Mouse (Mus musculus) embryonic facial prominence, embryonic 10.5 days (tissue): ENCODE results near the gene Nudt4. TPM values are rescaled to one million over a fixed set of nuclear protein-coding genes. Genes with fewer than 3 reads are reported as not detected.

Source experiments
- DNase-seq: peaks from one replicate; pipeline ENCODE4 v3.0.0-alpha.2; 2017; ENCODE audit warnings: low spot score
- H3K27ac ChIP-seq: fragments of 300-500 bp; sonication (generic); replicated peaks from 2 replicates; pipeline ENCODE4 v1.5.1; 2016; ENCODE audit warnings: mild to moderate bottlenecking
- H3K27me3 ChIP-seq: fragments of 300-500 bp; sonication (generic); replicated peaks from 2 replicates; pipeline ENCODE4 v1.6.1; 2016; ENCODE audit warnings: low read depth, mild to moderate bottlenecking; ENCODE audit not compliant: poor library complexity, severe bottlenecking
- H3K36me3 ChIP-seq: fragments of 300-500 bp; sonication (generic); replicated peaks from 2 replicates; pipeline ENCODE4 v1.6.1; 2016; ENCODE audit warnings: mild to moderate bottlenecking, moderate library complexity
- H3K4me1 ChIP-seq: fragments of 300-500 bp; sonication (generic); 2 replicates; pipeline ENCODE4 v1.6.1; 2016
- H3K4me3 ChIP-seq: fragments of 300-500 bp; sonication (generic); 2 replicates; pipeline ENCODE4 v1.5.1; 2016; ENCODE audit warnings: mild to moderate bottlenecking, moderate library complexity
- H3K9me3 ChIP-seq: fragments of 300-500 bp; sonication (generic); 2 replicates; pipeline ENCODE4 v1.6.1; 2016; ENCODE audit warnings: mild to moderate bottlenecking
- WGBS: fragments of 180-500 bp; shearing (Covaris S2); methylation state at CpG from one replicate; pipeline ENCODE4 v1.1.7; 2016; 5-methylcytosine and 5-hydroxymethylcytosine counted together
- microRNA-seq: library from miRNA; unstranded; fragments of <30 nt; microRNA quantifications from one replicate; pipeline ENCODE4, GENCODE M21; 2017
- polyA plus RNA-seq: library from polyadenylated mRNA; unstranded; fragments of >200 nt; fragmentation: Nextera tagmentation; extraction: Ambion mirVana; gene quantifications from 2 replicates; pipeline ENCODE4 v1.2.1, GENCODE M21; 2016

Gene Nudt4
- polyA plus RNA-seq, 1 experiment from 2014 or later = 82.9 TPM

DNA sequence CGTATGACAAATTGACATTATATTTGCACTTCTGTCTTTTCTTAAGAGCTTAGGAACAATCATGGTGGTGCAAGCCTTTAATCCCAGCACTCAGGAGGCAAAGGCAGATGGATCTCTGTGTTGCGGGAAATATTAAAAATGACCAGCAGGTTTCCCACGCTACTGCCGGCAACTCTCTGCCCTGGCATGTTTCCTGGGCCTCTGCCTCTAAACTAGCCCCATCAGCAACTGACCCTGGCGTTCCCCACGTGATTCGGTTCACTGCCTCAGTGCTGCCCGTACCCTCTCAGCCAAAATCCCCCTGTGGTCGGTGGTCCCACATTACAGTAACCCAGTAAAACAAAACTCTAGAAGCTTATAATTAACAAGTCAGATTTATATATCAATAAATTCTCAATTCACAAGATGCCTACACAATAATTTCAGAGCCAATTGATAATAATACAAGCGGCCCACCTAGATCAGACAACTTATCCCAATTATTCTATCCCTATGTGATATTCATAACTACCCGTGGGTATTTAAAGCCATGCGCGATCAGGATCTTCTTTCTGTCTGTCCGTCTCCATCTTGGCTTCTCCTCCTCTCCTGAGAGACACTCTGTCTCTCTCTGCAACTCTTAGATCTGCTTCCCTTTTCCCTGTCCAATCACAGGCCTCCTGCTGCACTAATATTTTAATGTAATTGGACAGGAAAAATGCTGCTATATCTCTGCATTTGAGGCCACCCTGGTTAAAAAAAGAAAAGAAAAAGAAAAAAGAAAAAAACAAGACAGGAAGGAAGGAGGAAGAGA is 60.3 kb downstream of the Nudt4 start:
- Histone ChIP-seq H3K27ac (no peak overlapping the region), H3K27me3 (no peaks in the 10 kb centered on the region), H3K4me1 (peaks cover 12% of the 10 kb centered on the region), H3K4me3 (no peak overlapping the region), H3K36me3 (peaks cover 5% of the 10 kb centered on the region), H3K9me3 (no peaks in the 10 kb centered on the region)
- WGBS = 89% methylated on average over 14 of the region's 14 CpGs
- DNase-seq = no peak

DNA sequence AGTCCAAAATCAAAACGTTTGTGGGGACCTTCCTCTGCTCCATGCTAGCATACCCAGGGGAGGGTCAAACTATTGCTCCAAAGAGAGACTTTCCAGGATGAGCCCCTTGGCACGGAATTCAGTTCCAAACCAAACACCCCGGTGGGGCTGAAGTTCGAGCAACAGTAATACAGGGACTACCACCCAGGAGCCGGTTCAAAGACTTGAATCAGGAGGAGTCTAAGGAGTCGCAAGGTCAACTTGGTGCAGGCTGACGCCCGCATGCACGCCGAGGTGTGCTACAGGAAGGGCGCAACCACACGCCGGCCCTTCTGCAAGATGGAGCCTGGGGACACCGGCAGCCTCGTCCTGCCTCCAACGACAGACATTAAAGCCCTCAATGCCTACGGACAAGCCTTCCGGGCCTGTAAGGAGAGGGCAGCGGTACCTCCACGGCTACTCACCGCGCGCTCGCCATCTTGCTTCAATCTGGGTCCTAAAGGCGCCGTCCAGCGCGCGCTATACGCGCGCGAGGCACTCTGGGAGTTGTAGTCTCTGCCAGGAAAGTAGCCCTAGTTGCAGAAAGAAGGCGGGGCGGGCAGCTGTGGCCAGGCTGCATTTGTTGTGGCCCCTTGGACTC is 62.4 kb downstream of the Nudt4 start, which contains the start of gene Mrpl42:
TSS of gene Mrpl42 (minus strand) at position 478 of the 619 bp plus-strand sequence.
- peak within 1 kb of the TSS; percentile 96 for H3K27ac ChIP-seq
- peak; percentile 91 for DNase-seq
- no peaks in the 10 kb centered on the region for H3K27me3 ChIP-seq
- H3K4me3 ChIP-seq = peak within 1 kb of the TSS; percentile 90
- no peaks in the 10 kb centered on the region for H3K9me3 ChIP-seq
- H3K4me1 ChIP-seq = peaks cover 12% of the 10 kb centered on the region
- whole genome bisulfite sequencing = under 1% methylated on average over 35 of the region's 35 CpGs
- peaks cover 26% of the 10 kb centered on the region for H3K36me3 ChIP-seq

DNA sequence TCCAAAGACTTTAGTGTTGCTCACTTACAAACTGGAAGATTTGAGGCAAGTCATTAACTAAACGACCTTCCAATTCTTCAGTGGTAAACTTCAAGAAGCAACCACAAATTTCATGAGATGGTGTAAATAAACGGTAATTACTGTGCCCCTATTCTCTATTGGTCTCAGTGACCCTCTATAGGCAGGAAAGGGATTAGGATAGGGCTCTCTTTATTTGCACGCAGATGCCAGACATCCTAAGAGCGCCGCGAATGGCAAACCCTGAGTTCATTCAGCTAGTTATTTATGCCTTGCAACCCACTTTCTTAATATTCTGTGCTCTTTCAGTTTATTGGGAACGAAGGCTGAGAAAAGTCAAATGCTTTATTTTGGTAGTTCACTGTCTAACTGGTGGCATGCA is 62.9 kb downstream of the Nudt4 start:
- peaks cover 12% of the 10 kb centered on the region for H3K4me1 ChIP-seq
- 3% methylated on average over 7 of the region's 7 CpGs for WGBS
- peaks cover 31% of the 10 kb centered on the region for H3K36me3 ChIP-seq
- DNase-seq = no peak
- H3K27ac ChIP-seq = peak overlapping the region; percentile 96
- H3K4me3 ChIP-seq = peak overlapping the region; percentile 90
- H3K9me3 ChIP-seq = no peaks in the 10 kb centered on the region
- no peaks in the 10 kb centered on the region for H3K27me3 ChIP-seq

Small RNAs within 50 kb of the gene (microRNA-seq; reads per million reads assigned to microRNA genes)
- 26.8 reads per million, percentile 32 among the genes with 10 or more reads in this experiment for gene Mir3058

Other genes with a start within 250 kb of the Nudt4 start
- gene Cradd, start 240.0 kb downstream of the Nudt4 start, polyA plus RNA-seq = 12.3 and 13.5 TPM in 2 replicates
- gene Socs2, start 147.0 kb downstream of the Nudt4 start, polyA plus RNA-seq = 36.1 and 46.7 TPM in 2 replicates
- 364 and 380 TPM in 2 replicates for gene Mrpl42, start 62.2 kb downstream of the Nudt4 start, polyA plus RNA-seq
- gene Ube2n, start 49.0 kb downstream of the Nudt4 start, polyA plus RNA-seq = 439 and 441 TPM in 2 replicates
- not detected in 2 replicates for gene Anapc15-ps, start 109.3 kb upstream of the Nudt4 start, polyA plus RNA-seq